Mouse (Mus musculus) thymus, adult 2 months (tissue): Measurements from ENCODE around the gene Aass. TPM values are rescaled to one million over a fixed set of nuclear protein-coding genes. Genes with fewer than 3 reads are reported as not detected.
"Not testable (repeated sequence)": the region's sequence is repeated elsewhere in the genome, so short reads cannot be mapped to it uniquely, and the experiment has no call there.

Source experiments
- DNase-seq: peaks from one replicate; pipeline ENCODE4 v3.0.0; 2021
- H3K27ac ChIP-seq: fragments of 200-500 bp; 2 replicates; pipeline ENCODE4 v1.5.1; 2012; ENCODE audit warnings: low read length, control low read depth; ENCODE audit not compliant: control insufficient read depth, insufficient read depth
- H3K27me3 ChIP-seq: fragments of 200-500 bp; 2 replicates; pipeline ENCODE4 v1.6.1; 2012; ENCODE audit warnings: mild to moderate bottlenecking, low read length, moderate library complexity, mixed read lengths; ENCODE audit not compliant: control insufficient read depth, insufficient read depth
- H3K36me3 ChIP-seq: fragments of 200-500 bp; 2 replicates; pipeline ENCODE4 v1.6.1; 2012; ENCODE audit warnings: mild to moderate bottlenecking, low read length, moderate library complexity; ENCODE audit not compliant: control insufficient read depth, insufficient read depth
- H3K4me1 ChIP-seq: fragments of 200-500 bp; replicated peaks from 2 replicates; pipeline ENCODE4 v1.6.1; 2012; ENCODE audit warnings: low read length; ENCODE audit not compliant: control insufficient read depth, insufficient read depth
- H3K4me3 ChIP-seq: fragments of 200-500 bp; 2 replicates; pipeline ENCODE4 v1.5.1; 2012; ENCODE audit warnings: mild to moderate bottlenecking, low read length, control low read depth, moderate library complexity; ENCODE audit not compliant: control insufficient read depth, insufficient read depth
- CTCF ChIP-seq: fragments of 200-500 bp; IDR thresholded peaks from 2 replicates; pipeline ENCODE4 v1.5.1; 2012; ENCODE audit warnings: mild to moderate bottlenecking, control low read depth, low read length, moderate library complexity, borderline replicate concordance; ENCODE audit not compliant: control insufficient read depth, poor library complexity, insufficient read depth; ENCODE audit errors: extremely low read depth
- POLR2A ChIP-seq: fragments of 200-500 bp; IDR thresholded peaks from 2 replicates; pipeline ENCODE4 v1.6.1; 2012; ENCODE audit warnings: mild to moderate bottlenecking, low read length, control low read depth, moderate library complexity; ENCODE audit not compliant: control insufficient read depth, poor library complexity, insufficient read depth; ENCODE audit errors: extremely low read depth
- WGBS: fragments of 180-500 bp; shearing (Covaris S2); methylation state at CpG from one replicate; pipeline ENCODE4 v1.1.7; 2018; 5-methylcytosine and 5-hydroxymethylcytosine counted together
- polyA plus RNA-seq: library from polyadenylated mRNA; depleted of rRNA; stranded (reverse); fragments of >200 nt; gene quantifications from 2 replicates; pipeline ENCODE4 v1.2.3, GENCODE M21; 2012; rRNA removed

The Aass gene
- 0.09 and 0.13 TPM in 2 replicates for polyA plus RNA-seq

DNA sequence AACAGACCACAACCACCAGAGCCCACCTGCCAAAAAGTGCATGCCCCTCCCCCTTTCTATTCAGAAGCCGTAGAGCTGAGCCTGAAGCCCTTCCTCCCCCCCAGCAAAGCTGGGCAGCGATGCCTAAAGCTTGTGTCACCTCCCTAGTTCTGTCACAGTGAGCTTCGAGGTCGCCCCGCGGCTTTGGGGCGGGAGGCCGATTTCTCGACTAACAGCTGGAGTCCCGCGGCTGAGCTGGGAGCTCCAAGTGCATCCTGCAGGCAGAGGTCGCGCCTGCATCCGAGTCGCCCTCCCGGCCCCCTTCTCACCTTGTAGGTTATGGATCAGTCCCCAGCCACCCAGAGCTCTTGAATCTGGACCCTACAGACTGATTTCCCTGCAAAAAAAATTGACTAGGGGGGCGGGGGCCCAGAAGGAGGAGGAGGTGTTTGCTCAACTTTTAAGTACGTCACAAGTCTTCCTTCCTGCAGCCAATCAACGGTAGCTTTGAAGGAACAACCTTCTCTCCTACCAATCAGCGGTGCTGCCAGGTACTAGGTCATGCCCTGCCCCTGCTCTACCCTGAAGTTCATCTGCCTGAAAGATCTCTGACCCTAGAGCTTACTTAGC lies at the start of gene Aass:
Gene Aass (minus strand): TSS at position 414 of the 609 bp plus-strand sequence.
- H3K4me1 ChIP-seq = no peaks in the 10 kb centered on the region
- H3K4me3 ChIP-seq = no peak within 1 kb of the TSS
- no peaks in the 10 kb centered on the region for H3K36me3 ChIP-seq
- WGBS = 3% methylated on average over 20 of the region's 20 CpGs
- no peak for TF ChIP-seq POLR2A
- TF ChIP-seq CTCF = no peak
- no peak within 1 kb of the TSS for H3K27ac ChIP-seq
- H3K27me3 ChIP-seq = no peaks in the 10 kb centered on the region
- DNase-seq = no peak

DNA sequence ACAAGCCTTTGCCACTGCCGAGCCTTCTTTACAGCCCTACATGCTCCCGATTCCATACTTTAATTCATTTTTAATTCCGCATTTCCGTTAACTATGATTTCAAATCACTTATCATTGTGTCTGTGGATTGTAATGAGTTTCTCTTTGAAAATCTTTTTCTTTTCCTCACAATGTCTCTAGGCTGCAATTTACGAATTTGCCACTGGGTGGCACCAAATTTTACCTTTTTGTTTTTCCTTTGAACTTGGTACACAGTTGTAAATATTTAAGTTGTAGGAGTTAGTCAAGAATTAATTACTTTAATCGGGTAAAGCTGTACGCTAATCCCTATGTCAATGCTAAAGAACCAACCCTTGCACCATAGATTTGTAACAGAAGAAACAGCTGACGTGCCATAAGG lies 47.3 kb upstream of the Aass start:
- TF ChIP-seq POLR2A (no peak), CTCF (no peak)
- H3K36me3 ChIP-seq = no peaks in the 10 kb centered on the region
- peak; percentile 8 for DNase-seq
- WGBS = 27% methylated on average over 8 of the region's 8 CpGs
- no peak overlapping the region for H3K4me3 ChIP-seq
- H3K27me3 ChIP-seq = no peaks in the 10 kb centered on the region
- H3K4me1 ChIP-seq = no peaks in the 10 kb centered on the region
- H3K27ac ChIP-seq = no peak overlapping the region

- H3K4me3 ChIP-seq, DNase-seq, H3K27ac ChIP-seq, H3K27me3 ChIP-seq, H3K36me3 ChIP-seq, H3K4me1 ChIP-seq: not testable (repeated sequence)
- 44% methylated on average over 2 of the region's 2 CpGs for WGBS
Measured at GRCm38 (mm10) chr6:23163824-23164223, 31.0 kb upstream of the Aass start.

DNA sequence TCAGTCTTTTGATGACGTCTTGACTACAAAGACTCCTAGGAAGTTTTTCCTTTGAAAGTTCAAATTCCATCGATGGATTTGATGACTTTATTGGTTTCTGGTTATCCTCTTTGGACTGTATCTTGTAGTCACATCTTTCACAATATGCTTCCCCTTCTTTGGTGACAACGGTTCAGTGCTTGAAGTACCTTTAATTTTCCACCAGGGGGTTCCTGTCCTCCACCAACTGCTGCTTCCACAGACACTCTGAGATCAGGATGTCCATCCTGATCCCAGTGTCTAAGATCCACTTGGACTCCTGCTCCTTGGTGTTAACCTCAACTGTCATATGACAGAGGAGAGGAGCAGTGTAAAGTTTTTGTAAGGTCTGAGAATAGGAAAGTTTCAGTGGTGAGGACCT lies 23.6 kb upstream of the Aass start:
- H3K4me1 ChIP-seq, H3K36me3 ChIP-seq, DNase-seq, H3K27ac ChIP-seq, H3K4me3 ChIP-seq, H3K27me3 ChIP-seq: not testable (repeated sequence)
- WGBS = 55% methylated on average over 3 of the region's 3 CpGs

DNA sequence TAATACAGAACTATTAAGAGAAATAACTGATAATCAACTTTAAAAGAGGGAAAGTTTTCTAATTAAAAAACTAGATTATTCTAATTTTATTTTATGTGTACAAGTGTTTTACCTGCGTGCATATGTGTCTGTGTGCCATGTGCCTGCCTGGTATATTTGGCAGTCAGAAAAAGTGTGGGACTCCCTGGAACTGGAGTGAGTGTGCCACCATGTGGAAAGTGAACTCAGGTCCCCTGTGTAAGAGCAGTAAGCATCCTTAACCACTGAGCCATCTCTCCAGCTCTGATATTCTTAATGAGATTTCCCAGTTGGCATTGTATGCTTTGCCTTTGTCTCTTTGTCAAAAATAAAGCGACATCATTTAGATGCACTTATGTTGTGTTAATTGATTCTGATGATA lies 20.3 kb upstream of the Aass start:
- Histone ChIP-seq H3K27ac (no peak overlapping the region), H3K27me3 (no peaks in the 10 kb centered on the region), H3K36me3 (no peaks in the 10 kb centered on the region), H3K4me3 (no peak overlapping the region), H3K4me1 (no peaks in the 10 kb centered on the region)
- WGBS = 96% methylated on average over 2 of the region's 2 CpGs
- DNase-seq = no peak
- TF ChIP-seq CTCF = no peak
- no peak for TF ChIP-seq POLR2A

GRCm38 (mm10) chr6:23147221-23147620 lies 14.4 kb upstream of the Aass start:
- DNase-seq = no peak
- no peak overlapping the region for H3K27ac ChIP-seq
- H3K36me3 ChIP-seq = no peaks in the 10 kb centered on the region
- no peak overlapping the region for H3K4me3 ChIP-seq
- TF ChIP-seq POLR2A (no peak), CTCF (no peak)
- 82% methylated on average over 2 of the region's 2 CpGs for WGBS
- H3K4me1 ChIP-seq = no peaks in the 10 kb centered on the region
- H3K27me3 ChIP-seq = no peaks in the 10 kb centered on the region

GRCm38 (mm10) chr6:23143980-23144379 lies 11.2 kb upstream of the Aass start:
- H3K27ac ChIP-seq = no peak overlapping the region
- no peaks in the 10 kb centered on the region for H3K27me3 ChIP-seq
- H3K36me3 ChIP-seq = no peaks in the 10 kb centered on the region
- no peak for DNase-seq
- TF ChIP-seq POLR2A (no peak), CTCF (no peak)
- H3K4me1 ChIP-seq = no peaks in the 10 kb centered on the region
- no peak overlapping the region for H3K4me3 ChIP-seq
